Mouse (Mus musculus) T-helper 17 cell (primary cell): Measurements from ENCODE around the gene Mybpc1.

Experiments
- in situ Hi-C, 2 experiments: fragments of 300-600 bp; cut with MboI, MseI; formaldehyde crosslinking; loops; 1 replicate in 1 of 2; 2 replicates in 1 of 2; pipeline ENCODE4 v1.15.1; 2025; ENCODE audit warnings: high pct_unique_total_duplicates in 2 of 2

The Mybpc1 gene

DNA sequence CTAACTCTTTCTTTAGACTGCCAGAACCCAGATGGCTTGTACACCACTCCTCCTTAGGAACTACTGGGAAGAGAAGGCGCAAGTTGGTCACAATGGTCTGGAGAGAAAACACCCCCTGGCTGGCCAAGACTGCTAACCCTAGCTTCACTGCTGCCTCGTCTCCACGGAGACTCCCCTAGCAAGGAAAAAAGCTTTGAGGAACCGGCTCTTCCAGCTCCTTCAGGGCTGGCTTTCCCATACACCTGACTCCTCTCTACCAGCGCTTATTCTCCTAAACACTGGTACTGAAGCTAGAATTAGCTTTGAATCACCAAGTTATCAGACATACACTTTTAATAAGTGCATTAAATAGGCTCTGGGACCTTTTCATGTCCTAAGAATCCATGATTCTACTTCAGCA lies 105.0 kb downstream of the Mybpc1 start:
- in situ Hi-C loops, result loop anchor here in 1 of 2 experiments (5.0 to 25.0 kb wide), 4 partner anchors 75 to 663 kb away; partner anchors contain the start of genes Dram1, Gnptab and Washc3

DNA sequence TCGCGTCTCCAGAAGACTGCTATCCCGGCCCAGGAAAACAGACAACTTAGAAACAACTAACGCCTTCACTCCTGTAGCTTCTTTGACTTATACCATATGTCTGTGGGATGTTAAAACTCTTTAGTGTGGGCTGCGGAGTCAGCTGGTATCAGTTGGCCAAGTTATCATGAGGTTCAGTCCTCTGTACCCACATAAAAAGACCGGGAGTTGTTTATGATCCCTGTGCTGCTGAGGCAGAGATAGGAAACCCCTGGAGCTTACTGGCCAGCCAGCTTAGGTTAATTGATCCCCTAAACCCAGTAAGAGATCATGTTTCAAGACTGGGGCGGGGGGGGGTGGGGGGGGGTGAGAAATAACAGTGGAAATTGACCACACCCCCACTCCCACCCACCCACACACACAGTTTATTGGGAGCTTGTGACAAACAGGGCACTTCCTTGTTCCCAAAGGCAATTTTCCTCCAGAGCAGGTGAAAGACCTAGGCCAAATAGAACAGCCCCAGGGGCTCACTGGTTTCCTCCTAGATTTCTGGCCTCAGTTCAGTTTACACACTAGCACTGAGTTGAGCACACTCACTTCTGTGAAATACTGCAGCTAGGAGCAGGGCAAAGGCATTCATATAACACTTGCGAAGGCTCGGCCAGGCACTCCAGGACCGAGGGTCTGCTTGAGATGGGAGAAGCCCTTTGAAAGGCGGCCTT lies 107.9 kb downstream of the Mybpc1 start:
- in situ Hi-C loops, result loop anchor here in 1 of 2 experiments (10.0 to 25.0 kb wide), 2 partner anchors 122 to 660 kb away; partner anchors contain the start of genes Dram1 and Gnptab

GRCm38 (mm10) chr10:88494959-88495587 lies 109.9 kb downstream of the Mybpc1 start:
- in situ Hi-C loops, result loop anchor here in 1 of 2 experiments (10.0 to 25.0 kb wide), 2 partner anchors 120 to 658 kb away; partner anchors contain the start of genes Dram1 and Gnptab

GRCm38 (mm10) chr10:88492658-88493057 lies 112.3 kb downstream of the Mybpc1 start:
- in situ Hi-C loops, result loop anchor here in 1 of 2 experiments (10.0 to 25.0 kb wide), 2 partner anchors 118 to 655 kb away; partner anchors contain the start of genes Dram1 and Gnptab

GRCm38 (mm10) chr10:88491632-88492031 lies 113.3 kb downstream of the Mybpc1 start:
- in situ Hi-C loops, result loop anchor here in 1 of 2 experiments (10.0 to 25.0 kb wide), 2 partner anchors 117 to 654 kb away; partner anchors contain the start of genes Dram1 and Gnptab

- in situ Hi-C loops, result loop anchor here in 1 of 2 experiments (25.0 kb wide), 1 partner anchor 651 kb away; no protein-coding TSS in a partner anchor
These were observed 116.3 kb downstream of the Mybpc1 start for GRCm38 (mm10) chr10:88488629-88489028.

DNA sequence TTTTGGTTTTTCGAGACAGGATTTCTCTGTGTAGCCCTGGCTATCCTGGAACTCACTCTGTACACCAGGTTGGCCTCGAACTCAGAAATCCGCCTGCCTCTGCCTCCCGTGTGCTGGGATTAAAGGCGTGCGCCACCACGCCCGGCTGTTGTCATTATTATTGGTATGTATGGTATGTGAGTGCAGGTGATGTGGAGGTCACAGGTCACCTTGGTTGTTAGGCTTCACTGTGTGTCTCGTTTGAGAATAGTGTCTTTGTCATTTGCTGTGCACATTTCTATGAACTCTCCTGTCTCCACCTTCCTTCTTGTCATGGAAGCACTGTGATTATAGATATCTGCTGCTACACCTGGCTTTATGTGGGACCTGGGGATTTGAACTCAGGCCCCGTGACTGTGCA lies 122.1 kb downstream of the Mybpc1 start:
- in situ Hi-C loops, result loop anchor here in 1 of 2 experiments (25.0 kb wide), 1 partner anchor 646 kb away; no protein-coding TSS in a partner anchor
